Mouse (Mus musculus): ENCODE results near the gene Maats1. TPM values are rescaled to one million over a fixed set of nuclear protein-coding genes. Genes with fewer than 3 reads are reported as not detected.
A peak's percentile ranks its signal among the peaks of the same experiment; 100 is the strongest.
"Not testable (repeated sequence)": the region's sequence is repeated elsewhere in the genome, so short reads cannot be mapped to it uniquely, and the experiment has no call there.

The Maats1 gene
- polyA plus RNA-seq, 1 experiment from 2014 or later, result 0.08 TPM

GRCm38 (mm10) chr16:38344941-38345725 is 3.2 kb upstream of the Maats1 start:
- WGBS, result 86% methylated on average over 3 of the region's 3 CpGs
- Histone ChIP-seq H3K4me1 (peaks cover 16% of the 10 kb centered on the region), H3K36me3 (peaks cover 11% of the 10 kb centered on the region), H3K27me3 (no peaks in the 10 kb centered on the region), H3K27ac (no peak overlapping the region), H3K4me3 (no peak overlapping the region), H3K9ac (no peak overlapping the region), H3K4me2 (no peak overlapping the region), H3K9me3 (no peaks in the 10 kb centered on the region)
- ATAC-seq (ENCODE audit: insufficient number of reproducible peaks, insufficient read depth, low FRiP score, low TSS enrichment, low read depth), result no peak

- not testable (repeated sequence) for H3K9ac ChIP-seq, H3K4me1 ChIP-seq
Observed at GRCm38 (mm10) chr16:38338077-38338476, 3.9 kb downstream of the Maats1 start.

GRCm38 (mm10) chr16:38334431-38334830 is 7.5 kb downstream of the Maats1 start:
- Histone ChIP-seq H3K9me3 (no peaks in the 10 kb centered on the region), H3K4me2 (no peak overlapping the region), H3K4me3 (no peak overlapping the region), H3K27ac (no peak overlapping the region), H3K27me3 (no peaks in the 10 kb centered on the region), H3K9ac (no peak overlapping the region), H3K4me1 (no peaks in the 10 kb centered on the region), H3K36me3 (no peaks in the 10 kb centered on the region)
- no peak for ATAC-seq (ENCODE audit: insufficient number of reproducible peaks, insufficient read depth, low FRiP score, low TSS enrichment, low read depth)
- 38% methylated on average over 6 of the region's 6 CpGs for WGBS

More at GRCm38 (mm10) chr16:38338077-38338476, 3.9 kb downstream of the Maats1 start:
- H3K4me3 ChIP-seq; H3K4me2 ChIP-seq; H3K36me3 ChIP-seq; H3K9me3 ChIP-seq; H3K27me3 ChIP-seq; H3K27ac ChIP-seq; ATAC-seq (ENCODE audit: insufficient number of reproducible peaks, insufficient read depth, low FRiP score, low TSS enrichment, low read depth): not testable (repeated sequence)
- WGBS, result 77% methylated on average over 4 of the region's 4 CpGs

GRCm38 (mm10) chr16:38329340-38329739 is 12.6 kb downstream of the Maats1 start:
- ATAC-seq (ENCODE audit: insufficient number of reproducible peaks, insufficient read depth, low FRiP score, low TSS enrichment, low read depth), result no peak
- H3K27me3 ChIP-seq, result no peaks in the 10 kb centered on the region
- no peaks in the 10 kb centered on the region for H3K36me3 ChIP-seq
- 84% methylated on average over 3 of the region's 3 CpGs for WGBS
- no peak overlapping the region for H3K4me3 ChIP-seq
- no peak overlapping the region for H3K4me2 ChIP-seq
- 0 out of 2 replicates have a peak, but pooled peaks cover 2% of the 10 kb centered on the region for H3K9me3 ChIP-seq
- H3K9ac ChIP-seq, result no peak overlapping the region
- H3K27ac ChIP-seq, result no peak overlapping the region
- H3K4me1 ChIP-seq, result no peaks in the 10 kb centered on the region

- WGBS, result 83% methylated on average over 11 of the region's 11 CpGs
- H3K9me3 ChIP-seq, result 0 out of 2 replicates have a peak, but pooled peaks cover 2% of the 10 kb centered on the region
- H3K4me3 ChIP-seq, result no peak overlapping the region
- no peak for ATAC-seq (ENCODE audit: insufficient number of reproducible peaks, insufficient read depth, low FRiP score, low TSS enrichment, low read depth)
- H3K9ac ChIP-seq, result no peak overlapping the region
- H3K4me1 ChIP-seq, result no peaks in the 10 kb centered on the region
- no peaks in the 10 kb centered on the region for H3K36me3 ChIP-seq
- H3K4me2 ChIP-seq, result no peak overlapping the region
- H3K27ac ChIP-seq, result no peak overlapping the region
- H3K27me3 ChIP-seq, result no peaks in the 10 kb centered on the region
Observed at GRCm38 (mm10) chr16:38326778-38327397, 15.1 kb downstream of the Maats1 start.

GRCm38 (mm10) chr16:38324311-38324710 is 17.6 kb downstream of the Maats1 start:
- H3K4me2 ChIP-seq, result no peak overlapping the region
- no peak for ATAC-seq (ENCODE audit: insufficient number of reproducible peaks, insufficient read depth, low FRiP score, low TSS enrichment, low read depth)
- WGBS, result 88% methylated on average over 15 of the region's 15 CpGs
- 0 out of 2 replicates have a peak, but pooled peaks cover 1% of the 10 kb centered on the region for H3K9me3 ChIP-seq
- no peak overlapping the region for H3K4me3 ChIP-seq
- no peak overlapping the region for H3K27ac ChIP-seq
- no peaks in the 10 kb centered on the region for H3K36me3 ChIP-seq
- H3K9ac ChIP-seq, result no peak overlapping the region
- H3K27me3 ChIP-seq, result no peaks in the 10 kb centered on the region
- no peaks in the 10 kb centered on the region for H3K4me1 ChIP-seq

GRCm38 (mm10) chr16:38321452-38321935 is 20.4 kb downstream of the Maats1 start:
- Histone ChIP-seq H3K9ac (no peak overlapping the region), H3K9me3 (no peaks in the 10 kb centered on the region), H3K27me3 (no peaks in the 10 kb centered on the region), H3K27ac (no peak overlapping the region), H3K4me1 (no peaks in the 10 kb centered on the region), H3K36me3 (no peaks in the 10 kb centered on the region), H3K4me3 (peak overlapping the region; percentile 21), H3K4me2 (peak overlapping the region; percentile 51)
- no peak for ATAC-seq (ENCODE audit: insufficient number of reproducible peaks, insufficient read depth, low FRiP score, low TSS enrichment, low read depth)
- WGBS, result 27% methylated on average over 15 of the region's 17 CpGs

- no peak overlapping the region for H3K9ac ChIP-seq
- no peak overlapping the region for H3K4me3 ChIP-seq
- H3K4me2 ChIP-seq, result no peak overlapping the region
- no peak overlapping the region for H3K27ac ChIP-seq
- ATAC-seq (ENCODE audit: insufficient number of reproducible peaks, insufficient read depth, low FRiP score, low TSS enrichment, low read depth), result no peak
- no peaks in the 10 kb centered on the region for H3K27me3 ChIP-seq
- no peaks in the 10 kb centered on the region for H3K4me1 ChIP-seq
- WGBS, result 90% methylated on average over 4 of the region's 4 CpGs
- H3K9me3 ChIP-seq, result no peaks in the 10 kb centered on the region
- H3K36me3 ChIP-seq, result no peaks in the 10 kb centered on the region
Observed at GRCm38 (mm10) chr16:38319087-38319486, 22.9 kb downstream of the Maats1 start.

- H3K27me3 ChIP-seq, result no peaks in the 10 kb centered on the region
- H3K4me1 ChIP-seq, result no peaks in the 10 kb centered on the region
- no peak for ATAC-seq (ENCODE audit: insufficient number of reproducible peaks, insufficient read depth, low FRiP score, low TSS enrichment, low read depth)
- WGBS, result 73% methylated on average over 9 of the region's 9 CpGs
- H3K9me3 ChIP-seq, result no peaks in the 10 kb centered on the region
- no peaks in the 10 kb centered on the region for H3K36me3 ChIP-seq
- no peak overlapping the region for H3K4me2 ChIP-seq
- no peak overlapping the region for H3K9ac ChIP-seq
- no peak overlapping the region for H3K4me3 ChIP-seq
- no peak overlapping the region for H3K27ac ChIP-seq
Observed at GRCm38 (mm10) chr16:38318492-38318891, 23.5 kb downstream of the Maats1 start.

GRCm38 (mm10) chr16:38308195-38308594 is 33.7 kb downstream of the Maats1 start:
- H3K9ac ChIP-seq, result no peak overlapping the region
- H3K4me2 ChIP-seq, result no peak overlapping the region
- 85% methylated on average over 11 of the region's 11 CpGs for WGBS
- H3K9me3 ChIP-seq, result no peaks in the 10 kb centered on the region
- H3K27me3 ChIP-seq, result no peaks in the 10 kb centered on the region
- no peaks in the 10 kb centered on the region for H3K36me3 ChIP-seq
- no peak for ATAC-seq (ENCODE audit: insufficient number of reproducible peaks, insufficient read depth, low FRiP score, low TSS enrichment, low read depth)
- H3K27ac ChIP-seq, result no peak overlapping the region
- H3K4me3 ChIP-seq, result no peak overlapping the region
- peaks cover 20% of the 10 kb centered on the region for H3K4me1 ChIP-seq

- Histone ChIP-seq H3K36me3 (no peaks in the 10 kb centered on the region), H3K4me3 (no peak overlapping the region), H3K27ac (no peak overlapping the region), H3K9ac (no peak overlapping the region), H3K9me3 (no peaks in the 10 kb centered on the region), H3K4me1 (peaks cover 20% of the 10 kb centered on the region), H3K27me3 (no peaks in the 10 kb centered on the region), H3K4me2 (no peak overlapping the region)
- 52% methylated on average over 7 of the region's 7 CpGs for WGBS
- ATAC-seq (ENCODE audit: insufficient number of reproducible peaks, insufficient read depth, low FRiP score, low TSS enrichment, low read depth), result no peak
Observed at GRCm38 (mm10) chr16:38307651-38308050, 34.3 kb downstream of the Maats1 start.

- Histone ChIP-seq H3K9me3 (no peaks in the 10 kb centered on the region), H3K4me1 (peaks cover 21% of the 10 kb centered on the region), H3K27ac (no peak overlapping the region), H3K36me3 (no peaks in the 10 kb centered on the region), H3K4me3 (no peak overlapping the region), H3K9ac (no peak overlapping the region), H3K4me2 (no peak overlapping the region), H3K27me3 (no peaks in the 10 kb centered on the region)
- no peak for ATAC-seq (ENCODE audit: insufficient number of reproducible peaks, insufficient read depth, low FRiP score, low TSS enrichment, low read depth)
- WGBS, result 37% methylated on average over 5 of the region's 5 CpGs
Observed at GRCm38 (mm10) chr16:38307221-38307605, 34.7 kb downstream of the Maats1 start.
